In the genomic region with DNA sequence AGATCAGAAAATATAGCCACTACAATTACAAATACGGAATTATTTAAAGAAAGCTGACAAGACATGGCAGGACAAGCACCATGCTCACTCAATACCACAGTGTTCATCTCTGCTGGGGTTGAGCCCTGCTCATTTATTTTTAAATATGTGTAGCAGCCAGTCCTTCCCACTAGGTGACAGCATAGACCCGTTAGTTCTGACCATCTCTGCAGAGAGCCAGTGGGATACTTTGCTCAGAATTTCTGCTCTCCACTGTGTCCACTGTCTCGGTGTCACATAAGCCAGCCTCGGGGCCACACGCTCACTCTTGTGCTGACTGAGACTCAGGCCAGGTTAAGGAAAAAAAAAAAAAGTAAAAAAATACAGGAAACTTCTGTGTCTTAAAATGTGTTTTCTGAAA, we compare ENCODE assay signal across 9 mouse cellular contexts.
A peak's percentile ranks its signal among the peaks of the same experiment; 100 is the strongest.
DNase-seq lines count a peak whose midpoint lies in the region; ATAC-seq and TF ChIP-seq lines count a peak whose summit lies in the region.
"Had no signal": no experiment of that assay in that cellular context is flagged by ENCODE, and none has a peak within 500 bp of the region (broad histone marks: within the 10 kb centered on the region; RNA-seq: fewer than 3 reads in every experiment).

No protein-coding gene starts in this region.

- no peak overlapping the region for H3K4me2 ChIP-seq in heart, embryonic 13.5 days
- H3K4me2 ChIP-seq in kidney, embryonic 15.5 days, result no peak overlapping the region
- H3K4me2 ChIP-seq in neural tube, embryonic 14.5 days (ENCODE audit: low read depth, low read length), result no peak overlapping the region

- peaks cover 0 to 11% of the 10 kb centered on the region in 2 experiments; a peak in 1 of 4 replicates for H3K4me1 ChIP-seq in ES-E14 (ENCODE audit: control insufficient read depth in 2 of 2, insufficient read depth in 2 of 2, low read length in 2 of 2, poor library complexity in 1 of 2)
- peaks cover 2% of the 10 kb centered on the region; the same call in 1 of the 2 replicates for H3K4me1 ChIP-seq in cortical plate, adult 2 months (ENCODE audit: control insufficient read depth, insufficient read depth, low read length)
- peaks cover 6% of the 10 kb centered on the region for H3K4me1 ChIP-seq in heart, embryonic 13.5 days
- peaks cover 4% of the 10 kb centered on the region; the same call in 1 of the 2 replicates for H3K4me1 ChIP-seq in kidney, embryonic 15.5 days
- H3K4me1 ChIP-seq in lung, adult 2 months (ENCODE audit: control insufficient read depth, insufficient read depth, low read length), result no peaks in the 10 kb centered on the region
- 0 out of 2 replicates have a peak, but pooled peaks cover 4% of the 10 kb centered on the region for H3K4me1 ChIP-seq in neural tube, embryonic 14.5 days (ENCODE audit: control insufficient read depth, insufficient read depth, low read length)

- TF ChIP-seq CTCF in cortical plate, adult 2 months (IDR thresholded peaks at IDR 0.05; ENCODE audit: extremely low read depth, insufficient read depth, low read length), result peak; percentile 95
- peak; percentile 62 for TF ChIP-seq CTCF in lung, adult 2 months (IDR thresholded peaks at IDR 0.05; ENCODE audit: insufficient read depth, low read length)

- WGBS in heart, embryonic 13.5 days, result 36% methylated on average over 5 of the region's 5 CpGs
- 51% methylated on average over 5 of the region's 5 CpGs for WGBS in kidney, embryonic 15.5 days
- WGBS in lung, adult 2 months, result 44% methylated on average over 5 of the region's 5 CpGs
- WGBS in neural tube, embryonic 14.5 days, result 46% methylated on average over 5 of the region's 5 CpGs

- no peak overlapping the region for H3K9ac ChIP-seq in ES-E14 (ENCODE audit: insufficient read depth, low read depth, low read length, poor library complexity, severe bottlenecking)
- no peak overlapping the region for H3K9ac ChIP-seq in heart, embryonic 13.5 days
- no peak overlapping the region for H3K9ac ChIP-seq in kidney, embryonic 15.5 days
- no peak overlapping the region for H3K9ac ChIP-seq in neural tube, embryonic 14.5 days (replicated peaks; ENCODE audit: low read depth, low read length)

- peak; percentile 60 to 64 for DNase-seq in B cell, adult 2 months
- no peak for DNase-seq in ES-E14 (ENCODE audit: low read depth, low spot score)
- peak; percentile 25 for DNase-seq in lung, adult 2 months
- DNase-seq in thymus, postnatal 4 days, result peak; percentile 45

- H3K27ac ChIP-seq in ES-E14 (ENCODE audit: insufficient read depth, low read depth, low read length, poor library complexity, severe bottlenecking), result no peak overlapping the region
- no peak overlapping the region for H3K27ac ChIP-seq in cortical plate, adult 2 months (ENCODE audit: insufficient read depth, low read length)
- no peak overlapping the region for H3K27ac ChIP-seq in heart, embryonic 13.5 days (replicated peaks)
- no peak overlapping the region for H3K27ac ChIP-seq in kidney, embryonic 15.5 days
- no peak overlapping the region for H3K27ac ChIP-seq in neural tube, embryonic 14.5 days (ENCODE audit: low read depth, low read length)

- no peaks in the 10 kb centered on the region for H3K27me3 ChIP-seq in heart, embryonic 13.5 days (replicated peaks)
- no peaks in the 10 kb centered on the region for H3K27me3 ChIP-seq in kidney, embryonic 15.5 days
- H3K27me3 ChIP-seq in neural tube, embryonic 14.5 days (ENCODE audit: control insufficient read depth, insufficient read depth, low read length), result no peaks in the 10 kb centered on the region

- in situ Hi-C loops in ES-E14 (cut with MboI; ENCODE audit: low sequenced_read_pairs in 2 of 2, unreplicated experiment in 2 of 2), result loop anchor here in 1 of 2 experiments (10.0 kb wide), 1 partner anchor 340 kb away; no protein-coding TSS in a partner anchor

- TF ChIP-seq POLR2A in cortical plate, adult 2 months (IDR thresholded peaks at IDR 0.05; ENCODE audit: extremely low read depth, insufficient read depth, low read length), result no peak
- no peak for TF ChIP-seq POLR2A in lung, adult 2 months (IDR thresholded peaks at IDR 0.05; ENCODE audit: borderline replicate concordance, extremely low read depth, low read depth, low read length)

- no peaks in the 10 kb centered on the region for H3K9me3 ChIP-seq in ES-E14 (ENCODE audit: control insufficient read depth, insufficient read depth, low read depth, low read length)
- peaks cover 5% of the 10 kb centered on the region; the same call in 1 of the 2 replicates for H3K9me3 ChIP-seq in heart, embryonic 13.5 days
- H3K9me3 ChIP-seq in kidney, embryonic 15.5 days (replicated peaks), result peaks cover 6% of the 10 kb centered on the region; the same call in 1 of the 2 replicates
- no peaks in the 10 kb centered on the region for H3K9me3 ChIP-seq in neural tube, embryonic 14.5 days (ENCODE audit: control insufficient read depth, low read length)

- peak; percentile 37; the same call in 1 of the 2 replicates for ATAC-seq in heart, embryonic 13.5 days (ENCODE audit: extremely low read depth, insufficient number of reproducible peaks, low FRiP score, low TSS enrichment)
- ATAC-seq in kidney, embryonic 15.5 days (replicated peaks; ENCODE audit: low FRiP score), result peak; percentile 72
- peak; percentile 78 for ATAC-seq in neural tube, embryonic 14.5 days (ENCODE audit: low read depth)

- no peak overlapping the region for H3K4me3 ChIP-seq in ES-E14 (ENCODE audit: insufficient read depth in 1 of 2, low read depth in 1 of 2, low read length in 2 of 2, poor library complexity in 1 of 2, severe bottlenecking in 1 of 2)
- no peak overlapping the region for H3K4me3 ChIP-seq in cortical plate, adult 2 months (ENCODE audit: insufficient read depth, low read length)
- no peak overlapping the region for H3K4me3 ChIP-seq in heart, embryonic 13.5 days
- H3K4me3 ChIP-seq in kidney, embryonic 15.5 days (replicated peaks), result no peak overlapping the region
- no peak overlapping the region for H3K4me3 ChIP-seq in lung, adult 2 months (replicated peaks; ENCODE audit: extremely low read depth, low read depth, low read length)
- no peak overlapping the region for H3K4me3 ChIP-seq in neural tube, embryonic 14.5 days (ENCODE audit: low read depth, low read length)
- H3K4me3 ChIP-seq: erythroblast, embryonic 14.5 days had no signal

- H3K36me3 ChIP-seq in ES-E14 (ENCODE audit: control insufficient read depth, insufficient read depth, low read length, poor library complexity, severe bottlenecking), result no peaks in the 10 kb centered on the region
- peaks cover 16% of the 10 kb centered on the region for H3K36me3 ChIP-seq in heart, embryonic 13.5 days
- peaks cover 15% of the 10 kb centered on the region; the same call in 1 of the 2 replicates for H3K36me3 ChIP-seq in kidney, embryonic 15.5 days
- H3K36me3 ChIP-seq in neural tube, embryonic 14.5 days (ENCODE audit: control insufficient read depth, insufficient read depth, low read length), result no peaks in the 10 kb centered on the region

TF ChIP-seq in ES-E14, 5 proteins besides CTCF, POLR2A, EP300 and RAD21:
- TF ChIP-seq HCFC1 (IDR thresholded peaks at IDR 0.05; ENCODE audit: borderline replicate concordance, insufficient read depth, low read length) (no peak), ZC3H11A (IDR thresholded peaks at IDR 0.05; ENCODE audit: borderline replicate concordance, low read depth, low read length) (peak; percentile 71; the same call in 1 of the 2 replicates), ZNF384 (IDR thresholded peaks at IDR 0.05; ENCODE audit: low read depth, low read length) (no peak)
TF ChIP-seq in ES-E14: peak in this region for 1.
